Mouse (Mus musculus) ovary, postnatal 36 days (tissue): Measurements from ENCODE around the gene Hexdc.

ENCODE experiments used
- DNase-seq: peaks from one replicate; pipeline ENCODE4 v3.0.0; 2022; ENCODE audit warnings: low spot score, mixed read lengths

The Hexdc gene

GRCm38 (mm10) chr11:121228129-121229017 lies 24.1 kb downstream of the Hexdc start:
- DNase-seq, result no peak

GRCm38 (mm10) chr11:121229018-121229439 lies 24.8 kb downstream of the Hexdc start, which contains the start of gene Cybc1:
TSS of gene Cybc1 (minus strand) at chr11:121229322.
- peak; percentile 64 for DNase-seq

GRCm38 (mm10) chr11:121231191-121231590 lies 27.0 kb downstream of the Hexdc start:
- no peak for DNase-seq

GRCm38 (mm10) chr11:121231628-121232291 lies 27.5 kb downstream of the Hexdc start:
- DNase-seq, result no peak

- DNase-seq, result no peak
Observed at GRCm38 (mm10) chr11:121232706-121233105, 28.5 kb downstream of the Hexdc start.

GRCm38 (mm10) chr11:121235475-121236238 lies 31.4 kb downstream of the Hexdc start:
- peak; percentile 20 for DNase-seq

GRCm38 (mm10) chr11:121236564-121237344 lies 32.5 kb downstream of the Hexdc start, which contains the start of gene Narf:
TSS of gene Narf (plus strand) at chr11:121237253.
- DNase-seq, result peak; percentile 96

GRCm38 (mm10) chr11:121237345-121238128 lies 33.3 kb downstream of the Hexdc start:
- DNase-seq, result no peak

GRCm38 (mm10) chr11:121239669-121240068 lies 35.4 kb downstream of the Hexdc start:
- DNase-seq, result no peak

- no peak for DNase-seq
Observed at GRCm38 (mm10) chr11:121250196-121250595, 46.0 kb downstream of the Hexdc start.

- DNase-seq, result peak; percentile 93
Observed at GRCm38 (mm10) chr11:121259160-121260100, 55.2 kb downstream of the Hexdc start, which contains the start of gene Foxk2. TSS of gene Foxk2 (plus strand) at chr11:121259990.

GRCm38 (mm10) chr11:121260211-121260906 lies 56.1 kb downstream of the Hexdc start:
- DNase-seq, result peak; percentile 31

GRCm38 (mm10) chr11:121261074-121261473 lies 56.8 kb downstream of the Hexdc start:
- DNase-seq, result no peak
